Mouse (Mus musculus): Measurements from ENCODE around the gene Hsf4. TPM values are rescaled to one million over a fixed set of nuclear protein-coding genes. Genes with fewer than 3 reads are reported as not detected.
A peak's percentile ranks its signal among the peaks of the same experiment; 100 is the strongest.
"Not testable (repeated sequence)": the region's sequence is repeated elsewhere in the genome, so short reads cannot be mapped to it uniquely, and the experiment has no call there.

The Hsf4 gene
- total RNA-seq, 4 experiments from 2014 or later: 8.8 to 12.6 (median 10.9) TPM

GRCm38 (mm10) chr8:105282239-105282638 lies 12.6 kb downstream of the Hsf4 start:
- DNase-seq (ENCODE audit: low spot score in 2 of 2): no peak

- no peak for DNase-seq (ENCODE audit: low spot score in 2 of 2)
Measured at GRCm38 (mm10) chr8:105283074-105283473, 13.5 kb downstream of the Hsf4 start.

GRCm38 (mm10) chr8:105285514-105285913 lies 15.9 kb downstream of the Hsf4 start:
- DNase-seq (ENCODE audit: low spot score in 2 of 2): no peak

- DNase-seq (ENCODE audit: low spot score in 2 of 2): no peak
Measured at GRCm38 (mm10) chr8:105286907-105287306, 17.3 kb downstream of the Hsf4 start.

- DNase-seq (ENCODE audit: low spot score in 2 of 2): no peak
Measured at GRCm38 (mm10) chr8:105288231-105288630, 18.6 kb downstream of the Hsf4 start.

GRCm38 (mm10) chr8:105288958-105289732 lies 19.5 kb downstream of the Hsf4 start:
- DNase-seq (ENCODE audit: low spot score in 2 of 2): peak; percentile 88 to 89

GRCm38 (mm10) chr8:105289805-105290460 lies 20.3 kb downstream of the Hsf4 start, which contains the start of gene 4931428F04Rik:
TSS of gene 4931428F04Rik (minus strand) at chr8:105289864.
- DNase-seq (ENCODE audit: low spot score in 2 of 2): no peak

GRCm38 (mm10) chr8:105290554-105291314 lies 21.1 kb downstream of the Hsf4 start:
- DNase-seq (ENCODE audit: low spot score in 2 of 2): peak; percentile 81 to 82

GRCm38 (mm10) chr8:105291364-105291763 lies 21.8 kb downstream of the Hsf4 start:
- DNase-seq (ENCODE audit: low spot score in 2 of 2): not testable (repeated sequence)

- not testable (repeated sequence) for DNase-seq (ENCODE audit: low spot score in 2 of 2)
Measured at GRCm38 (mm10) chr8:105291802-105292201, 22.2 kb downstream of the Hsf4 start.

- no peak for DNase-seq (ENCODE audit: low spot score in 2 of 2)
Measured at GRCm38 (mm10) chr8:105292471-105292870, 22.9 kb downstream of the Hsf4 start.

- DNase-seq (ENCODE audit: low spot score in 2 of 2): no peak
Measured at GRCm38 (mm10) chr8:105293405-105293804, 23.8 kb downstream of the Hsf4 start.

GRCm38 (mm10) chr8:105294776-105295175 lies 25.2 kb downstream of the Hsf4 start:
- no peak for DNase-seq (ENCODE audit: low spot score in 2 of 2)

GRCm38 (mm10) chr8:105295256-105295655 lies 25.7 kb downstream of the Hsf4 start:
- no peak for DNase-seq (ENCODE audit: low spot score in 2 of 2)

- DNase-seq (ENCODE audit: low spot score in 2 of 2): no peak
Measured at GRCm38 (mm10) chr8:105295895-105296573, 26.4 kb downstream of the Hsf4 start, which contains the start of gene Exoc3l. TSS of gene Exoc3l (minus strand) at chr8:105296101.

- DNase-seq (ENCODE audit: low spot score in 2 of 2): peak; percentile 82 to 89
Measured at GRCm38 (mm10) chr8:105297511-105298192, 28.1 kb downstream of the Hsf4 start, which contains the start of gene E2f4. TSS of gene E2f4 (plus strand) at chr8:105297663.

GRCm38 (mm10) chr8:105298351-105299252 lies 29.0 kb downstream of the Hsf4 start:
- no peak for DNase-seq (ENCODE audit: low spot score in 2 of 2)

- DNase-seq (ENCODE audit: low spot score in 2 of 2): no peak
Measured at GRCm38 (mm10) chr8:105299962-105300361, 30.4 kb downstream of the Hsf4 start.

GRCm38 (mm10) chr8:105303396-105303795 lies 33.8 kb downstream of the Hsf4 start:
- DNase-seq (ENCODE audit: low spot score in 2 of 2): no peak

Data from gastrocnemius, adult 8-10 months (tissue).